Comparison of ENCODE assay signal across 9 mouse cellular contexts in the genomic region with DNA sequence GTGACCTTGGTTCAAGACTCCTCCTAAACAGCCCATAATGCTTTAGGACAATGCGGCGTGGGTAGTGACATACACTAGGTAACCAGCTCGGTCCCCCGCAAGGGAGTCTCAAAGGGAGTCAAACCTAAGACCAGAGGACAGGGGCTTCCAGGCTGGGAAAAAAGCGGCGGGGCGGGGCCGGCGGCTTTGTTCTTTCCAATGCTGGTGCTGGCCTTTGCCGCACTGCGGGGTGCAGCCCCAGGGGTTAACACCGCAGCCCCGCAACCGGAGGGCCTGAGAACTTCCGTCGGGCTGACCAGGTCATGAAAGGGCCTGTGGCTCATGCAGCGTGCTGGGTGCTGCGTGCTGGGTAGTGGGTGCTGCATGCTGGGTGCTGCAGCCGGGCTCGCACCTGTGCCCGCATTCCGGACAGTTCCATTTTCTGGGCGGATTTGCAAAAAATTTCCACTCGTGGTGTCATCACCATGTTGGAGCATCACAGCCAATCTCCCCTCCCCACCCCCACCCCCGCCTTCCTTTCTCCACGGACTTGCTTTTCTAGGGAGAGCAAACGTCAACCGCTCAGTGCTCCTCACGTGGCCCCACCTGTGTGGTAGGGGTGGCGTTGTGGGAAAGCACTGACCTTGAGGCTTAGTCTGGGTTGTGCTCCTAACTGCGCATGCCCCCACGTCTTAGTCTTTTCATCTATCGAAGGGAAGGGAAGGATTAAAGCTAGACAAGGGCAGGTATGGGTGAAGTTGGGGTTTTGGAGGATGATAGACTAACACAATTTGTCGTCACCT. TPM values are rescaled to one million over a fixed set of nuclear protein-coding genes. Genes with fewer than 3 reads are reported as not detected.
A peak's percentile ranks its signal among the peaks of the same experiment; 100 is the strongest.
DNase-seq lines count a peak whose midpoint lies in the region; ATAC-seq and TF ChIP-seq lines count a peak whose summit lies in the region.
"Had no signal": no experiment of that assay in that cellular context is flagged by ENCODE, and none has a peak within 500 bp of the region (broad histone marks: within the 10 kb centered on the region; RNA-seq: fewer than 3 reads in every experiment).

No protein-coding gene starts in this region.

- H3K4me3 ChIP-seq in ES-Bruce4 (ENCODE audit: low read depth, low read length), result 0 out of 2 replicates have a peak overlapping the region, but pooled peaks have one; percentile 19
- H3K4me3 ChIP-seq in forebrain, embryonic 11.5 days (ENCODE audit: low read depth, low read length), result no peak overlapping the region
- no peak overlapping the region for H3K4me3 ChIP-seq in limb, embryonic 12.5 days (replicated peaks)
- H3K4me3 ChIP-seq: limb, embryonic 15.5 days had no signal

- no peak overlapping the region for H3K27ac ChIP-seq in ES-Bruce4 (ENCODE audit: insufficient read depth, low read length)
- H3K27ac ChIP-seq in forebrain, embryonic 11.5 days (ENCODE audit: low read depth, low read length), result no peak overlapping the region
- H3K27ac ChIP-seq in limb, embryonic 12.5 days, result no peak overlapping the region
- H3K27ac ChIP-seq: limb, embryonic 15.5 days had no signal

- H3K36me3 ChIP-seq in ES-Bruce4 (ENCODE audit: control insufficient read depth, insufficient read depth, low read length, poor library complexity, severe bottlenecking), result no peaks in the 10 kb centered on the region
- H3K36me3 ChIP-seq in forebrain, embryonic 11.5 days (ENCODE audit: control insufficient read depth, insufficient read depth, low read length), result no peaks in the 10 kb centered on the region
- H3K36me3 ChIP-seq in limb, embryonic 12.5 days, result no peaks in the 10 kb centered on the region
- H3K36me3 ChIP-seq: limb, embryonic 15.5 days had no signal

- 0 out of 2 replicates have a peak overlapping the region, but pooled peaks have one; percentile 24 for H3K4me2 ChIP-seq in forebrain, embryonic 11.5 days (ENCODE audit: low read depth, low read length, severe bottlenecking)
- H3K4me2 ChIP-seq in limb, embryonic 12.5 days, result peak overlapping the region; percentile 26
- H3K4me2 ChIP-seq: limb, embryonic 15.5 days had no signal

- no peaks in the 10 kb centered on the region for H3K9me3 ChIP-seq in ES-Bruce4 (replicated peaks; ENCODE audit: control insufficient read depth, insufficient read depth, low read length, poor library complexity, severe bottlenecking)
- no peaks in the 10 kb centered on the region for H3K9me3 ChIP-seq in forebrain, embryonic 11.5 days (ENCODE audit: control insufficient read depth, low read length)
- no peaks in the 10 kb centered on the region for H3K9me3 ChIP-seq in limb, embryonic 12.5 days
- H3K9me3 ChIP-seq: limb, embryonic 15.5 days had no signal

- no peaks in the 10 kb centered on the region for H3K27me3 ChIP-seq in ES-Bruce4 (ENCODE audit: control insufficient read depth, insufficient read depth, low read length, poor library complexity, severe bottlenecking)
- no peaks in the 10 kb centered on the region for H3K27me3 ChIP-seq in forebrain, embryonic 11.5 days (ENCODE audit: control insufficient read depth, insufficient read depth, low read length)
- peaks cover 60% of the 10 kb centered on the region for H3K27me3 ChIP-seq in limb, embryonic 12.5 days

- H3K4me1 ChIP-seq in ES-Bruce4 (ENCODE audit: control insufficient read depth, insufficient read depth, low read length), result peaks cover 6% of the 10 kb centered on the region
- H3K4me1 ChIP-seq in forebrain, embryonic 11.5 days (replicated peaks; ENCODE audit: control insufficient read depth, insufficient read depth, low read length), result peaks cover 22% of the 10 kb centered on the region
- peaks cover 21% of the 10 kb centered on the region for H3K4me1 ChIP-seq in limb, embryonic 12.5 days (replicated peaks)

- TF ChIP-seq CTCF in ES-Bruce4 (IDR thresholded peaks at IDR 0.05; ENCODE audit: low read depth, low read length), result no peak

- no peak for ATAC-seq in forebrain, embryonic 11.5 days (replicated peaks; ENCODE audit: low FRiP score)
- ATAC-seq in limb, embryonic 12.5 days (ENCODE audit: insufficient number of reproducible peaks, insufficient read depth, low FRiP score, low TSS enrichment, low read depth), result peak; percentile 31; the same call in 1 of the 2 replicates
- no peak for ATAC-seq in monocyte, adult 5-6 weeks (replicated peaks; ENCODE audit: insufficient number of reproducible peaks, low FRiP score, low TSS enrichment, poor library complexity, severe bottlenecking)

- peak; percentile 65 for DNase-seq in cerebellum, adult 11 months
- DNase-seq in cerebellum, postnatal 4 days (ENCODE audit: low spot score in 2 of 2), result no peak
- peak; percentile 61 for DNase-seq in forebrain, embryonic 11.5 days (ENCODE audit: low spot score)
- DNase-seq in layer of hippocampus, adult 9-11 months, result no peak
- no peak for DNase-seq in left cerebral cortex, adult 9 months (ENCODE audit: low spot score in 2 of 2)

- no peak for TF ChIP-seq EP300 in ES-Bruce4 (IDR thresholded peaks at IDR 0.05; ENCODE audit: insufficient read depth, low read depth, low read length)

- WGBS in forebrain, embryonic 11.5 days, result 26% methylated on average over 34 of the region's 34 CpGs
- WGBS in limb, embryonic 12.5 days, result 26% methylated on average over 34 of the region's 34 CpGs

- H3K9ac ChIP-seq in ES-Bruce4 (ENCODE audit: low read depth, poor library complexity, severe bottlenecking), result no peak overlapping the region
- H3K9ac ChIP-seq in forebrain, embryonic 11.5 days (ENCODE audit: low read length), result peak overlapping the region; percentile 27; the same call in 1 of the 2 replicates
- no peak overlapping the region for H3K9ac ChIP-seq in limb, embryonic 12.5 days (replicated peaks)
- H3K9ac ChIP-seq: limb, embryonic 15.5 days had no signal

- TF ChIP-seq POLR2A in ES-Bruce4 (IDR thresholded peaks at IDR 0.05; ENCODE audit: insufficient read depth, low read length), result no peak

RNA-seq across cellular contexts. Expression of gene Stmn1, which starts 14.3 kb away (rescaled TPM):
- 266 and 270 TPM in 2 replicates for polyA plus RNA-seq in ES-Bruce4 (2011; ENCODE audit: insufficient read depth, insufficient read length, low read depth, missing spikeins)
- polyA plus RNA-seq in forebrain, embryonic 11.5 days (2014; fragmentation: Nextera tagmentation; extraction: Ambion mirVana), result 3,131 and 3,150 TPM in 2 replicates
- polyA plus RNA-seq in limb, embryonic 12.5 days (2016; fragmentation: Nextera tagmentation; extraction: Ambion mirVana), result 2,166 and 2,360 TPM in 2 replicates
- 17.1 to 48.5 TPM (median 25.0 TPM) in 3 replicates for total RNA-seq in monocyte, adult 5-6 weeks (2017)

RNA-seq across cellular contexts. Expression of gene Paqr7, which starts 42.7 kb away (rescaled TPM):
- polyA plus RNA-seq in ES-Bruce4 (2011; ENCODE audit: insufficient read depth, insufficient read length, low read depth, missing spikeins), result 1.5 and 3.4 TPM in 2 replicates
- polyA plus RNA-seq in forebrain, embryonic 11.5 days (2014; fragmentation: Nextera tagmentation; extraction: Ambion mirVana), result 1.3 and 1.5 TPM in 2 replicates
- 2.4 and 2.9 TPM in 2 replicates for polyA plus RNA-seq in limb, embryonic 12.5 days (2016; fragmentation: Nextera tagmentation; extraction: Ambion mirVana)
- 2.3 to 9.8 TPM (median 5.0 TPM) in 3 replicates for total RNA-seq in monocyte, adult 5-6 weeks (2017)

RNA-seq across cellular contexts. Expression of gene Aunip, which starts 57.0 kb away (rescaled TPM):
- polyA plus RNA-seq in ES-Bruce4 (2011; ENCODE audit: insufficient read depth, insufficient read length, low read depth, missing spikeins), result 32.4 and 38.3 TPM in 2 replicates
- polyA plus RNA-seq in forebrain, embryonic 11.5 days (2014; fragmentation: Nextera tagmentation; extraction: Ambion mirVana), result 8.7 and 9.3 TPM in 2 replicates
- polyA plus RNA-seq in limb, embryonic 12.5 days (2016; fragmentation: Nextera tagmentation; extraction: Ambion mirVana), result 15.8 and 16.5 TPM in 2 replicates
- not detected in 3 replicates for total RNA-seq in monocyte, adult 5-6 weeks (2017)

RNA-seq across cellular contexts. Expression of gene Pafah2, which starts 57.7 kb away (rescaled TPM):
- 16.4 and 16.5 TPM in 2 replicates for polyA plus RNA-seq in ES-Bruce4 (2011; ENCODE audit: insufficient read depth, insufficient read length, low read depth, missing spikeins)
- polyA plus RNA-seq in forebrain, embryonic 11.5 days (2014; fragmentation: Nextera tagmentation; extraction: Ambion mirVana), result 7.2 and 8.8 TPM in 2 replicates
- polyA plus RNA-seq in limb, embryonic 12.5 days (2016; fragmentation: Nextera tagmentation; extraction: Ambion mirVana), result 9.7 and 10.9 TPM in 2 replicates
- total RNA-seq in monocyte, adult 5-6 weeks (2017), result 0.64 to 3.8 TPM (median 1.5 TPM) in 3 replicates

Comparison
In these comparisons a context has a peak if more than half of its experiments do, and no peak if none do; other contexts are left out.
1. DNase-seq: peak in cerebellum, adult 11 months (single experiment) and forebrain, embryonic 11.5 days (single experiment); none in cerebellum, postnatal 4 days (0 of 2), layer of hippocampus, adult 9-11 months (single experiment) and left cerebral cortex, adult 9 months (0 of 2).